8 mouse cellular contexts compared by ENCODE assay signal in the genomic region with DNA sequence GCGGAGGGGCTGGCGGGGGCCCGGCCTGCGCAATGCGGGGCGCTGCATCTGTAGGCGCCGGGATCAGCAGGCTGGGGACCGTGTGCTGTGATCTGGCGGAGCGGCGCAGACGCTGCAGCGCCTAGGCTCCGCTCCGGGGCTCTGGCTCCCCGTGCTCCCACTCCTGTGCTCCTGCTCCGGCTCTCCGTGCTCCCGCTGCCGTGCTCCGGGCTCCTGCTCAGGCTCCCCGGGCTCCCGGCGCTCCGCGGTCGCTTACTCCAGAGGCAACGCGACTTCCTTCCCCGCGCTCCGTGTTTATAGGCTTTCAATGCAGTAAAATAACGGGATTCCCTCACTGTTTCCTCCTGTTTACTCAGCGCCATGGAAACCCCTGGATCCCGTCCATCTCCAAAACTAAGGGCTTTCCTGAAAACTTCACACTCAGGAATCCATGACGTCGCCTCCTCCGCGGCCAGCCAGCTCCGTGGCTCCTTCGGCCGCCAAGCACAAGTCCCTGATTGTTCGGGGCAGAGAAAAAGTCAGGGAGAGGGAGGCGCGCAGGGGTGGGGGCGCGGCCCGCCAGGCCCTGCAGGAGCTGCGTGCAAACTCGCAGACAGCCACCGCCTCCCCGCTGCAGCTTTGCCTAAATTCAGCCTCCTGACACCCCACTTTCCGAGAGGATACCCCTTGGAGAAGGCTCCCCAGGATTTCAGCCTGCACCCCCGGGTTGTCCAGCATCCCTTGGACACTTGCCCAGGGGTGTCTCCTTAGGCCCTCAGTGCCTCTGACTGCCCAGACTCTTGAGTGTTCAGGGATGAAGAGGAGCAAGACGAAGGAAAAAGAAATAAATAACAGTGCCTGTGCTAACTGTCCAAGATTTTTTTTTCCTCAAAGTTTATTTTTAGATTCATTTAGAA. TPM values are rescaled to one million over a fixed set of nuclear protein-coding genes. Genes with fewer than 3 reads are reported as not detected.
DNase-seq lines count a peak whose midpoint lies in the region; ATAC-seq and TF ChIP-seq lines count a peak whose summit lies in the region.

A gene (minus strand): TSS at position 167 of the 896 bp plus-strand sequence.

- ATAC-seq in heart, embryonic 11.5 days (replicated peaks; ENCODE audit: insufficient number of reproducible peaks, low FRiP score, low TSS enrichment) = peak; percentile 29
- ATAC-seq in kidney, embryonic 14.5 days (ENCODE audit: low FRiP score, low TSS enrichment) = peak; percentile 70
- peak; percentile 82 for ATAC-seq in limb, embryonic 14.5 days (ENCODE audit: low FRiP score, low read depth)

- peak within 1 kb of the TSS; percentile 86 for H3K4me2 ChIP-seq in heart, embryonic 11.5 days
- peak within 1 kb of the TSS; percentile 83 for H3K4me2 ChIP-seq in kidney, embryonic 14.5 days (replicated peaks; ENCODE audit: low read depth, low read length)
- H3K4me2 ChIP-seq in limb, embryonic 14.5 days (replicated peaks; ENCODE audit: low read depth, low read length, severe bottlenecking) = peak within 1 kb of the TSS; percentile 88
- peak within 1 kb of the TSS; percentile 94 for H3K4me2 ChIP-seq in myocyte (ENCODE audit: low read depth)

- WGBS in heart, embryonic 11.5 days (ENCODE audit: insufficient replicate concordance) = 1% methylated on average over 43 of the region's 56 CpGs
- WGBS in kidney, embryonic 14.5 days = under 1% methylated on average over 46 of the region's 56 CpGs
- 2% methylated on average over 31 of the region's 56 CpGs for WGBS in limb, embryonic 14.5 days

- H3K79me2 ChIP-seq in myocyte (ENCODE audit: control insufficient read depth, insufficient read depth) = no peaks in the 10 kb centered on the region

- peaks cover 49% of the 10 kb centered on the region for H3K27me3 ChIP-seq in heart, embryonic 11.5 days (ENCODE audit: control insufficient read depth, insufficient read depth, low read length)
- H3K27me3 ChIP-seq in kidney, embryonic 14.5 days (ENCODE audit: control insufficient read depth, insufficient read depth, low read length) = peaks cover 42% of the 10 kb centered on the region
- H3K27me3 ChIP-seq in limb, embryonic 14.5 days (ENCODE audit: control insufficient read depth, insufficient read depth, low read length) = peaks cover 5% of the 10 kb centered on the region; the same call in 1 of the 2 replicates
- H3K27me3 ChIP-seq in myocyte (ENCODE audit: control insufficient read depth, insufficient read depth, insufficient read length) = no peaks in the 10 kb centered on the region

- no peaks in the 10 kb centered on the region for H3K36me3 ChIP-seq in heart, embryonic 11.5 days (ENCODE audit: control insufficient read depth, insufficient read depth, low read length)
- no peaks in the 10 kb centered on the region for H3K36me3 ChIP-seq in kidney, embryonic 14.5 days (ENCODE audit: control insufficient read depth, insufficient read depth, low read length)
- H3K36me3 ChIP-seq in limb, embryonic 14.5 days (ENCODE audit: control insufficient read depth, insufficient read depth, low read length) = no peaks in the 10 kb centered on the region
- H3K36me3 ChIP-seq in myocyte (ENCODE audit: control insufficient read depth, insufficient read depth) = no peaks in the 10 kb centered on the region

- DNase-seq in thymus, postnatal 4 days = peak; percentile 52
- DNase-seq in thymus, adult 18-20 months = no peak
- DNase-seq in limb, embryonic 14.5 days (ENCODE audit: low spot score) = peak; percentile 94
- peak; percentile 76 for DNase-seq in testis, postnatal 14 days (ENCODE audit: low spot score)

- H3K9me3 ChIP-seq in heart, embryonic 11.5 days (replicated peaks; ENCODE audit: control insufficient read depth, low read length) = no peaks in the 10 kb centered on the region
- H3K9me3 ChIP-seq in kidney, embryonic 14.5 days (ENCODE audit: control insufficient read depth, low read length) = no peaks in the 10 kb centered on the region
- no peaks in the 10 kb centered on the region for H3K9me3 ChIP-seq in limb, embryonic 14.5 days (ENCODE audit: control insufficient read depth, low read length)

- H3ac ChIP-seq in myocyte (ENCODE audit: control insufficient read depth, insufficient read length) = peak within 1 kb of the TSS; percentile 16

- no peak within 1 kb of the TSS for H3K27ac ChIP-seq in embryonic fibroblast, embryonic 13.5 days (ENCODE audit: insufficient read depth, low read length)
- H3K27ac ChIP-seq in heart, embryonic 11.5 days (ENCODE audit: low read depth, low read length) = no peak within 1 kb of the TSS
- H3K27ac ChIP-seq in kidney, embryonic 14.5 days (ENCODE audit: low read depth, low read length) = no peak within 1 kb of the TSS
- H3K27ac ChIP-seq in limb, embryonic 14.5 days (replicated peaks; ENCODE audit: low read depth, low read length) = peak within 1 kb of the TSS; percentile 89

- peaks cover 4% of the 10 kb centered on the region for H3K4me1 ChIP-seq in embryonic fibroblast, embryonic 13.5 days (ENCODE audit: control insufficient read depth, insufficient read depth, low read length)
- H3K4me1 ChIP-seq in heart, embryonic 11.5 days (ENCODE audit: control insufficient read depth, insufficient read depth, low read length) = peaks cover 26% of the 10 kb centered on the region
- peaks cover 22% of the 10 kb centered on the region for H3K4me1 ChIP-seq in kidney, embryonic 14.5 days (ENCODE audit: control insufficient read depth, insufficient read depth, low read length)
- H3K4me1 ChIP-seq in limb, embryonic 14.5 days (ENCODE audit: control insufficient read depth, insufficient read depth, low read length) = peaks cover 41% of the 10 kb centered on the region

- TF ChIP-seq POLR2A in embryonic fibroblast, embryonic 13.5 days (IDR thresholded peaks at IDR 0.05; ENCODE audit: low read depth, low read length) = no peak
- TF ChIP-seq POLR2A in limb, embryonic 14.5 days (IDR thresholded peaks at IDR 0.05; ENCODE audit: borderline replicate concordance, extremely low read depth, insufficient read depth, insufficient read length) = no peak
- no peak for TF ChIP-seq POLR2A in myocyte (IDR thresholded peaks at IDR 0.05; ENCODE audit: insufficient read length, low read depth)

- no peak for TF ChIP-seq CTCF in embryonic fibroblast, embryonic 13.5 days (IDR thresholded peaks at IDR 0.05; ENCODE audit: borderline replicate concordance, insufficient read depth, low read length)

- peak within 1 kb of the TSS; percentile 20 for H3K4me3 ChIP-seq in embryonic fibroblast, embryonic 13.5 days (ENCODE audit: insufficient read depth, low read length)
- H3K4me3 ChIP-seq in heart, embryonic 11.5 days (ENCODE audit: low read depth, low read length) = peak within 1 kb of the TSS; percentile 53
- H3K4me3 ChIP-seq in kidney, embryonic 14.5 days (ENCODE audit: low read length) = peak within 1 kb of the TSS; percentile 44
- peak within 1 kb of the TSS; percentile 59 for H3K4me3 ChIP-seq in limb, embryonic 14.5 days (replicated peaks; ENCODE audit: low read length)
- peak within 1 kb of the TSS; percentile 20 for H3K4me3 ChIP-seq in myocyte

- peak within 1 kb of the TSS; percentile 40 for H3K9ac ChIP-seq in heart, embryonic 11.5 days (ENCODE audit: low read depth, low read length)
- peak within 1 kb of the TSS; percentile 43; the same call in 1 of the 2 replicates for H3K9ac ChIP-seq in kidney, embryonic 14.5 days (ENCODE audit: low read depth, low read length)
- peak within 1 kb of the TSS; percentile 78 for H3K9ac ChIP-seq in limb, embryonic 14.5 days (ENCODE audit: low read depth, low read length, severe bottlenecking)

TF ChIP-seq in myocyte, 11 proteins besides CTCF, POLR2A, EP300 and RAD21:
- no peak for TF ChIP-seq CEBPB (IDR thresholded peaks at IDR 0.05; ENCODE audit: insufficient read depth, poor library complexity, severe bottlenecking)
- TF ChIP-seq SRF (IDR thresholded peaks at IDR 0.05; ENCODE audit: control insufficient read depth, insufficient read length, low read depth) = no peak
- no peak for TF ChIP-seq MAX (IDR thresholded peaks at IDR 0.05; ENCODE audit: low read depth)
- no peak for TF ChIP-seq USF1 (IDR thresholded peaks at IDR 0.05; ENCODE audit: low read depth)
- TF ChIP-seq E2F4 (IDR thresholded peaks at IDR 0.05; ENCODE audit: insufficient read depth) = no peak
- TF ChIP-seq TCF12 (IDR thresholded peaks at IDR 0.05; ENCODE audit: insufficient read depth, poor library complexity, severe bottlenecking) = no peak
- no peak for TF ChIP-seq REST (IDR thresholded peaks at IDR 0.05; ENCODE audit: insufficient read depth, insufficient read length)
- no peak for TF ChIP-seq MYOD1 (IDR thresholded peaks at IDR 0.05; ENCODE audit: control insufficient read depth in 1 of 3, insufficient read length in 2 of 3, low read depth in 2 of 3)
- no peak for TF ChIP-seq POLR2AphosphoS2 (IDR thresholded peaks at IDR 0.05; ENCODE audit: insufficient read length, low read depth)
- TF ChIP-seq TCF3 (IDR thresholded peaks at IDR 0.05; ENCODE audit: insufficient read length, low read depth) = no peak
- no peak for TF ChIP-seq MYOG (IDR thresholded peaks at IDR 0.05; ENCODE audit: control insufficient read depth in 1 of 3, insufficient read depth in 1 of 3, insufficient read length in 2 of 3, low read depth in 2 of 3)
TF ChIP-seq in myocyte: peak in this region for 0.

RNA-seq across cellular contexts. Expression of the gene that starts here (rescaled TPM):
- polyA plus RNA-seq in embryonic fibroblast, embryonic 13.5 days (2011; ENCODE audit: insufficient read length, low read depth, missing spikeins) = 0.15 and 0.32 TPM in 2 replicates
- 4.2 and 4.6 TPM in 2 replicates for polyA plus RNA-seq in heart, embryonic 11.5 days (2014; fragmentation: Nextera tagmentation; extraction: Ambion mirVana)
- 1.7 and 2.7 TPM in 2 replicates for polyA plus RNA-seq in kidney, embryonic 14.5 days (2014; fragmentation: Nextera tagmentation; extraction: Ambion mirVana)
- 9.4 and 11.4 TPM in 2 replicates for polyA plus RNA-seq in limb, embryonic 14.5 days (2012; rRNA removed)
- 8.8 and 9.0 TPM in 2 replicates for polyA plus RNA-seq in limb, embryonic 14.5 days (2014; fragmentation: Nextera tagmentation; extraction: Ambion mirVana)
- 0.55 TPM for polyA plus RNA-seq in myocyte (2012; fragmentation: generic; extraction: Trizol)

Comparison
In these comparisons a context has a peak if more than half of its experiments do, and no peak if none do; other contexts are left out.
1. DNase-seq: peak in thymus, postnatal 4 days (single experiment), limb, embryonic 14.5 days (single experiment) and testis, postnatal 14 days (single experiment); none in thymus, adult 18-20 months (0 of 2).
2. ATAC-seq: peak in every context shown above with its lines; median percentile 82 in limb, embryonic 14.5 days; 70 in kidney, embryonic 14.5 days; 29 in heart, embryonic 11.5 days.
3. Peak in every context shown above with its lines, with median percentiles within 50 percentile points of each other: H3K4me3 ChIP-seq, H3K4me2 ChIP-seq and H3K9ac ChIP-seq.